7 mouse cellular contexts compared by ENCODE assay signal in the genomic region with DNA sequence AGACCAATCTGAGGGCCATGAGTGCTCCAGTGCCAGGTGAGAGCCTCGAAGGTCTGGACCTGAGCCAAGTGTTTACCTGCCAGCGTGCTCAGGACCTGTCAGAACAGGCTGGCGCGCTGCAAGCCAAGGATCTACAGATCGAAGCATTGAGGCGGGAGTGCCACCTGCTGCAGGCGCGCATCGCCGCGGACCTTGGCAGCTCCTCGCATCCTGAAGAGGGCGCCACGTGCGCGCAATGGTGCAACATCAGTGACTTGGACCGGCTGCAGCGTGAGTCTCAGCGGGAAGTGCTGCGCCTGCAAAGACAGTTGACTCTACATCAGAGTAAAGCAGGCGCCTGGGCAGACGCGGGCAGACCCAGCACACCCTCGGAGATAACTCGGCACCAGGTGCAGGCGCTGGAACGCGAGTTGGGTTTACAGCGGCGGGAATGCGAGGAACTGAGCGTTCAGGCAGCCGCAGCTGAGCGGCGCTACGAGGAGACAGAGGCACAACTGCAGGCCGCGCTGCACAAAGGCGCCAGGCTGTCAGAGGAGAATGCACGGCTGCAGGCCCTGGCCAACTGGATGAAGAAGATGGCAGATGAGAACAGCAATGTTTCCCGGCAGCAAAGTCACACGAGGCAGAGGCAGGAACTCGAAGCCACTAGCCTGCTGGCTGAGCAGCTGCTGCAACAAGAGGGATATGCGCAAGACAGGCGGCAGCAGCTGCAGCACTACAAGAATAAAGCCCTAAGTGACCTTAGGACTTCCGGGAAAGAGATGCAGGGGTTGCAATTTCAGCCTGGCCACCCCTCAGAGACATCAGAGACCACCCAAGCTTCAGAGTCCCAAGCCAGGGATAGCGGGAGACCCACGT. TPM values are rescaled to one million over a fixed set of nuclear protein-coding genes. Genes with fewer than 3 reads are reported as not detected.
DNase-seq lines count a peak whose midpoint lies in the region; ATAC-seq and TF ChIP-seq lines count a peak whose summit lies in the region.

No protein-coding gene starts in this region.

- 10% methylated on average over 48 of the region's 48 CpGs for WGBS in bone marrow, adult 2 months
- 9% methylated on average over 48 of the region's 48 CpGs for WGBS in heart, embryonic 10.5 days
- WGBS in kidney, embryonic 15.5 days: 7% methylated on average over 48 of the region's 48 CpGs
- 8% methylated on average over 48 of the region's 48 CpGs for WGBS in limb, embryonic 15.5 days
- WGBS in midbrain, postnatal 0 days: 7% methylated on average over 48 of the region's 48 CpGs

- no peaks in the 10 kb centered on the region for H3K9me3 ChIP-seq in heart, embryonic 10.5 days
- H3K9me3 ChIP-seq in kidney, embryonic 15.5 days (replicated peaks): no peaks in the 10 kb centered on the region
- H3K9me3 ChIP-seq in limb, embryonic 15.5 days: no peaks in the 10 kb centered on the region
- no peaks in the 10 kb centered on the region for H3K9me3 ChIP-seq in midbrain, postnatal 0 days (ENCODE audit: low read length)

- TF ChIP-seq POLR2A in bone marrow, adult 2 months (IDR thresholded peaks at IDR 0.05; ENCODE audit: borderline replicate concordance, control insufficient read depth, low read depth, low read length): peak; percentile 37; the same call in 1 of the 2 replicates
- TF ChIP-seq POLR2A in embryonic fibroblast, embryonic 13.5 days (IDR thresholded peaks at IDR 0.05; ENCODE audit: low read depth, low read length): no peak

- no peaks in the 10 kb centered on the region for H3K36me3 ChIP-seq in heart, embryonic 10.5 days
- no peaks in the 10 kb centered on the region for H3K36me3 ChIP-seq in kidney, embryonic 15.5 days
- no peaks in the 10 kb centered on the region for H3K36me3 ChIP-seq in limb, embryonic 15.5 days
- H3K36me3 ChIP-seq in midbrain, postnatal 0 days (ENCODE audit: insufficient read depth, low read length): no peaks in the 10 kb centered on the region

- peaks cover 48% of the 10 kb centered on the region for H3K27me3 ChIP-seq in heart, embryonic 10.5 days (ENCODE audit: insufficient read depth, poor library complexity, severe bottlenecking)
- H3K27me3 ChIP-seq in kidney, embryonic 15.5 days: peaks cover 48% of the 10 kb centered on the region
- H3K27me3 ChIP-seq in limb, embryonic 15.5 days: peaks cover 45% of the 10 kb centered on the region
- no peaks in the 10 kb centered on the region for H3K27me3 ChIP-seq in midbrain, postnatal 0 days (ENCODE audit: insufficient read depth, low read length)

- ATAC-seq in kidney, embryonic 15.5 days (replicated peaks; ENCODE audit: low FRiP score): peak; percentile 78
- peak; percentile 53; the same call in 1 of the 2 replicates for ATAC-seq in limb, embryonic 15.5 days (ENCODE audit: insufficient number of reproducible peaks, low FRiP score, low TSS enrichment, low read depth)
- ATAC-seq in midbrain, postnatal 0 days (ENCODE audit: low FRiP score): peak; percentile 81

- DNase-seq in heart, embryonic 10.5 days (ENCODE audit: low spot score): peak; percentile 96
- DNase-seq in midbrain, postnatal 0 days (ENCODE audit: low spot score): peak; percentile 92
- peak; percentile 81 to 92 for DNase-seq in spleen, postnatal 10 days (ENCODE audit: low spot score in 2 of 2)

- H3K4me2 ChIP-seq in kidney, embryonic 15.5 days: peak overlapping the region; percentile 92
- peak overlapping the region; percentile 97 for H3K4me2 ChIP-seq in limb, embryonic 15.5 days
- peak overlapping the region; percentile 96 for H3K4me2 ChIP-seq in midbrain, postnatal 0 days (ENCODE audit: low read depth, low read length, poor library complexity, severe bottlenecking)

- peak overlapping the region; percentile 52 for H3K4me3 ChIP-seq in bone marrow, adult 2 months (replicated peaks; ENCODE audit: control insufficient read depth, low read depth, low read length)
- H3K4me3 ChIP-seq in embryonic fibroblast, embryonic 13.5 days (ENCODE audit: insufficient read depth, low read length): peak overlapping the region; percentile 42
- H3K4me3 ChIP-seq in heart, embryonic 10.5 days: peak overlapping the region; percentile 79
- peak overlapping the region; percentile 52 for H3K4me3 ChIP-seq in kidney, embryonic 15.5 days (replicated peaks)
- peak overlapping the region; percentile 55 for H3K4me3 ChIP-seq in limb, embryonic 15.5 days
- H3K4me3 ChIP-seq in midbrain, postnatal 0 days (ENCODE audit: low read depth, low read length): peak overlapping the region; percentile 69

- peak; percentile 93 for TF ChIP-seq CTCF in bone marrow, adult 2 months (IDR thresholded peaks at IDR 0.05; ENCODE audit: control insufficient read depth, insufficient read depth, low read length)
- peak; percentile 99 for TF ChIP-seq CTCF in embryonic fibroblast, embryonic 13.5 days (IDR thresholded peaks at IDR 0.05; ENCODE audit: borderline replicate concordance, insufficient read depth, low read length)
- TF ChIP-seq CTCF in midbrain, postnatal 0 days (IDR thresholded peaks at IDR 0.05): peak; percentile 90

- H3K9ac ChIP-seq in kidney, embryonic 15.5 days: peak overlapping the region; percentile 27; the same call in 1 of the 2 replicates
- 0 out of 2 replicates have a peak overlapping the region, but pooled peaks have one; percentile 18 for H3K9ac ChIP-seq in limb, embryonic 15.5 days
- H3K9ac ChIP-seq in midbrain, postnatal 0 days (replicated peaks; ENCODE audit: low read length, poor library complexity, severe bottlenecking): peak overlapping the region; percentile 74; the same call in 1 of the 2 replicates

- H3K4me1 ChIP-seq in bone marrow, adult 2 months (ENCODE audit: control insufficient read depth, insufficient read depth, low read length): peaks cover 2% of the 10 kb centered on the region
- H3K4me1 ChIP-seq in embryonic fibroblast, embryonic 13.5 days (ENCODE audit: control insufficient read depth, insufficient read depth, low read length): peaks cover 3% of the 10 kb centered on the region; the same call in 1 of the 2 replicates
- H3K4me1 ChIP-seq in heart, embryonic 10.5 days: peaks cover 26% of the 10 kb centered on the region
- peaks cover 23% of the 10 kb centered on the region for H3K4me1 ChIP-seq in kidney, embryonic 15.5 days
- H3K4me1 ChIP-seq in limb, embryonic 15.5 days: peaks cover 23% of the 10 kb centered on the region
- 0 out of 2 replicates have a peak, but pooled peaks cover 4% of the 10 kb centered on the region for H3K4me1 ChIP-seq in midbrain, postnatal 0 days (ENCODE audit: insufficient read depth, low read length)

- no peak overlapping the region; the same call in 1 of the 2 replicates for H3K27ac ChIP-seq in bone marrow, adult 2 months (ENCODE audit: control insufficient read depth, insufficient read depth, low read depth, low read length, poor library complexity)
- H3K27ac ChIP-seq in embryonic fibroblast, embryonic 13.5 days (ENCODE audit: insufficient read depth, low read length): no peak overlapping the region
- H3K27ac ChIP-seq in heart, embryonic 10.5 days: peak overlapping the region; percentile 81
- no peak overlapping the region for H3K27ac ChIP-seq in kidney, embryonic 15.5 days
- H3K27ac ChIP-seq in limb, embryonic 15.5 days: no peak overlapping the region
- peak overlapping the region; percentile 85; the same call in 1 of the 2 replicates for H3K27ac ChIP-seq in midbrain, postnatal 0 days (ENCODE audit: low read depth, low read length)

RNA-seq across cellular contexts. Expression of a gene that starts 1.8 kb away (rescaled TPM):
- not detected in 2 replicates for polyA plus RNA-seq in bone marrow, adult 2 months (2011; ENCODE audit: insufficient read depth, insufficient read length, low replicate concordance, missing spikeins)
- not detected in 2 replicates for polyA plus RNA-seq in embryonic fibroblast, embryonic 13.5 days (2011; ENCODE audit: insufficient read length, low read depth, missing spikeins)
- polyA plus RNA-seq in heart, embryonic 10.5 days (2016; fragmentation: Nextera tagmentation; extraction: Ambion mirVana): 0.28 and 0.49 TPM in 2 replicates
- 0.44 and 0.73 TPM in 2 replicates for polyA plus RNA-seq in kidney, embryonic 15.5 days (2015; fragmentation: Nextera tagmentation; extraction: Ambion mirVana)
- 0.27 and 0.32 TPM in 2 replicates for polyA plus RNA-seq in limb, embryonic 15.5 days (2015; fragmentation: Nextera tagmentation; extraction: Ambion mirVana)
- 4.9 and 6.0 TPM in 2 replicates for total RNA-seq in midbrain, postnatal 0 days (2014; rRNA removed)
- polyA plus RNA-seq in midbrain, postnatal 0 days (2015; fragmentation: Nextera tagmentation; extraction: Ambion mirVana): 1.4 and 1.7 TPM in 2 replicates

RNA-seq across cellular contexts. Expression of a gene that starts 7.8 kb away (rescaled TPM):
- 70.5 and 97.7 TPM in 2 replicates for polyA plus RNA-seq in bone marrow, adult 2 months (2011; ENCODE audit: insufficient read depth, insufficient read length, low replicate concordance, missing spikeins)
- 163 and 173 TPM in 2 replicates for polyA plus RNA-seq in embryonic fibroblast, embryonic 13.5 days (2011; ENCODE audit: insufficient read length, low read depth, missing spikeins)
- polyA plus RNA-seq in heart, embryonic 10.5 days (2016; fragmentation: Nextera tagmentation; extraction: Ambion mirVana): 341 and 377 TPM in 2 replicates
- polyA plus RNA-seq in kidney, embryonic 15.5 days (2015; fragmentation: Nextera tagmentation; extraction: Ambion mirVana): 360 and 379 TPM in 2 replicates
- polyA plus RNA-seq in limb, embryonic 15.5 days (2015; fragmentation: Nextera tagmentation; extraction: Ambion mirVana): 313 and 321 TPM in 2 replicates
- total RNA-seq in midbrain, postnatal 0 days (2014; rRNA removed): 108 and 111 TPM in 2 replicates
- polyA plus RNA-seq in midbrain, postnatal 0 days (2015; fragmentation: Nextera tagmentation; extraction: Ambion mirVana): 300 and 310 TPM in 2 replicates

RNA-seq across cellular contexts. Expression of a gene that starts 23.2 kb away (rescaled TPM):
- polyA plus RNA-seq in bone marrow, adult 2 months (2011; ENCODE audit: insufficient read depth, insufficient read length, low replicate concordance, missing spikeins): 1.2 and 3.5 TPM in 2 replicates
- polyA plus RNA-seq in embryonic fibroblast, embryonic 13.5 days (2011; ENCODE audit: insufficient read length, low read depth, missing spikeins): 1.5 and 2.8 TPM in 2 replicates
- 8.6 and 10.6 TPM in 2 replicates for polyA plus RNA-seq in heart, embryonic 10.5 days (2016; fragmentation: Nextera tagmentation; extraction: Ambion mirVana)
- polyA plus RNA-seq in kidney, embryonic 15.5 days (2015; fragmentation: Nextera tagmentation; extraction: Ambion mirVana): 4.6 and 4.8 TPM in 2 replicates
- polyA plus RNA-seq in limb, embryonic 15.5 days (2015; fragmentation: Nextera tagmentation; extraction: Ambion mirVana): 4.1 and 4.7 TPM in 2 replicates
- 13.8 and 14.6 TPM in 2 replicates for total RNA-seq in midbrain, postnatal 0 days (2014; rRNA removed)
- 4.0 and 5.4 TPM in 2 replicates for polyA plus RNA-seq in midbrain, postnatal 0 days (2015; fragmentation: Nextera tagmentation; extraction: Ambion mirVana)

Comparison
In these comparisons a context has a peak if more than half of its experiments do, and no peak if none do; other contexts are left out.
1. H3K27ac ChIP-seq: peak in heart, embryonic 10.5 days (single experiment) and midbrain, postnatal 0 days (single experiment); none in bone marrow, adult 2 months (single experiment), embryonic fibroblast, embryonic 13.5 days (single experiment), kidney, embryonic 15.5 days (single experiment) and limb, embryonic 15.5 days (single experiment).
2. H3K9ac ChIP-seq: peak in every context shown above with its lines; median percentile 74 in midbrain, postnatal 0 days; 27 in kidney, embryonic 15.5 days; 18 in limb, embryonic 15.5 days.
3. Peak in every context shown above with its lines, with median percentiles within 50 percentile points of each other: H3K4me3 ChIP-seq, CTCF ChIP-seq, DNase-seq, ATAC-seq and H3K4me2 ChIP-seq.